Mouse (Mus musculus) layer of hippocampus, adult 9-10 months (tissue): ENCODE measurements at regions not wholly inside any gene's neighbourhood (a gene's known extent, or its start where the extent isn't known, plus 50 kb on each side); places are given as distances from the start of the nearest gene placed in this dataset.
A peak's percentile ranks its signal among the peaks of the same experiment; 100 is the strongest.

Source experiments
- DNase-seq: peaks from one replicate; pipeline ENCODE4 v3.0.0; 2022; ENCODE audit warnings: low spot score

- DNase-seq, result peak; percentile 31
Observed at GRCm38 (mm10) chr11:39733434-39734076, 961.4 kb downstream of the Mat2b start.

DNA sequence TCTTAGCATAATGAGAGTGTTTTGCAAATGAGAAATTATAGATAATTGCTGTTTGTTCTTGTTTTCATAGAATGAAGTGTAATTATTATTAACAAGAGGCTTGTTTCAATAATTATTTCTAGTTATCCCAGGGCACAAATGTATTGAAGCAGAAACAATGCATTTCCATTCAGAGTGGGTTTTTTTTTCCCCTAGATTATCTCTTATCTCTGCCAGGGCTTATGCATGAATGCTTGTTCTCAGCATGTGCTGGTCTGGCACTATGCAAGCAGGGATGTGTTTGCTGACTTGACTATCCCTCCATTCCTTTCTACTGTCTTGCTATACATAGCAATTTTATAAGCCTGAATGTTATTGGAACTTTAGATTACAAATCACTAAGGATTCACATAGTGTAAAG is 971.4 kb downstream of the Mat2b start:
- no peak for DNase-seq

GRCm38 (mm10) chr11:39678521-39678920 is 1016.5 kb downstream of the Mat2b start:
- DNase-seq, result no peak

DNA sequence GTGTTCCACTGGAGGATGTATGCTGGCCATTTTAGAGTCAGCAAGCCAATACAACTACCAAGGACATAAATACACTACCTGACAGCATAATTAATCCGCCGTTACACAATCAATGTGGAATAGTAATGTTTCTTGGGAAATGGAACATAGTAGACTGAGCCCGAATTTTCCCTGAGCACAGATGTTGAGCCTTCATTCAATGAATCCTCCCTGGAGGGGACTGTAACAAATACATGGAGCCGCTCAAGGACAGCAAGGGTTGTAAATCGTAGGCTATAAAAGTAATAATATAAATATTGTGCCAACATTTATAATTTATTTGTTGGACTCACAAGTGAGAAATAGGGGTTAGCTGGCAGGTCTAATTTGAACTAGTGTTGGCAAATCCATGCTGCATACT is 1041.4 kb downstream of the Mat2b start:
- DNase-seq, result no peak

GRCm38 (mm10) chr11:39619356-39619755 is 1075.6 kb downstream of the Mat2b start:
- peak; percentile 35 for DNase-seq

DNA sequence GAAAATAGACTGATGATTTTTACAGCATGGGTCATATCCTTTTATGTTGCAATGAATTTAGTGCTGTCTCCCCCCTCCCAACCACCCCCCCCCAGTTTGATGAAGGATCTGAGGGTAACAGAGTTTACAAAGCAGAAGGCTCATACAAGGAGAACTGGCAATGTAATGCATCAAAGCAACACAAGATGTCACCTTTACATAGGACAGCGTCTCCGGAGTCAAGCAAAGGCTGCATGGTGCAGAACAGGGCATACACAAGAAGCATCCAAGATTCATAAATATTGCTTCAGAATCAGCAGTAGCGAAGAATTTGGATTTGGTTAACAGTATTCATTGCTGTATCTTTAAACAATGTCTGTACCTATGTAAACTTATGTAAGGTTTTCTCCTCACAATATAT is 1079.2 kb downstream of the Mat2b start:
- no peak for DNase-seq

DNA sequence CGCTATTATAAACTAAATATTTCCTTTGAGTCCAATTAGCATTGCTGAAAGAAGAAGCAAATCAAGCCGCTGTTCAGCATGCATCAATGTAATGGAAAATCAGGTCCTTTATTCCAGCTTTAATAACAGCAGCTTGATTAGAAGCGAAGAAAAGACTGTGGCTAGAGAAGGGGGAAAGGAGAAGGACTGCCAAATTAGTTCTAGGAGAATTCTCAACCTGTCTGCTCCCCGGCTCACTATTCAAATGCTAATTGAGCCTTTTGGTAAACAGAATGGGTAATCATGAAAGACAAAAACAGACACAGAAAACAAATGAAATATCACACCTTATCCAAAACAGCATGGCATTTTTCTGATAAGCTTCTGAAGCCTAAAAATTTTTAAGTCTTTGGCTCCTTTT is 1098.5 kb downstream of the Mat2b start:
- DNase-seq, result no peak

- peak; percentile 64 for DNase-seq
Observed at GRCm38 (mm10) chr11:39588641-39589385, 1106.2 kb downstream of the Mat2b start.

GRCm38 (mm10) chr11:39558287-39558686 is 1136.7 kb downstream of the Mat2b start:
- DNase-seq, result peak; percentile 4

- no peak for DNase-seq
Observed at GRCm38 (mm10) chr11:39550066-39550465, 1144.9 kb downstream of the Mat2b start.

- no peak for DNase-seq
Observed at GRCm38 (mm10) chr11:39524866-39525649, 1169.9 kb downstream of the Mat2b start.

- no peak for DNase-seq
Observed at GRCm38 (mm10) chr11:39495253-39495652, 1199.8 kb downstream of the Mat2b start.

DNA sequence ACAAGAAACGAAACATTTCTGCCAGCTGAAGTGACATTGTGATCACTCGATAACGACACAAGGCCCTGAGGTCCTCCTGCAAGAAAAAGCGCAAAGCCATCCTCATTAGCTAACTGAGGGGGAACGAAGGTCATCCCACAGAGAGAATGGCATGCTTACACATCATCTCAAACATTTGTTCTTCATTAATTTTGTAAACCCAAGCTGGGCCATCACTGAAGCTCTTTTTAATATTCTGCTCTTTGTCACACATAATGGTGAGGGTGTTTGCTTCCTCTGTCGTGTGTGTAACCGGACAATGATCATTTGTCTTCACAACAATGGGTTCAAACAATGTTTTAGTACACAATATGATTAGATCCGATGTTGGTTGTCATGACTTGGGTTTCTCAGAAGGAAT is 1217.9 kb downstream of the Mat2b start:
- no peak for DNase-seq

- no peak for DNase-seq
Observed at GRCm38 (mm10) chr11:39453329-39453952, 1241.6 kb downstream of the Mat2b start.

DNA sequence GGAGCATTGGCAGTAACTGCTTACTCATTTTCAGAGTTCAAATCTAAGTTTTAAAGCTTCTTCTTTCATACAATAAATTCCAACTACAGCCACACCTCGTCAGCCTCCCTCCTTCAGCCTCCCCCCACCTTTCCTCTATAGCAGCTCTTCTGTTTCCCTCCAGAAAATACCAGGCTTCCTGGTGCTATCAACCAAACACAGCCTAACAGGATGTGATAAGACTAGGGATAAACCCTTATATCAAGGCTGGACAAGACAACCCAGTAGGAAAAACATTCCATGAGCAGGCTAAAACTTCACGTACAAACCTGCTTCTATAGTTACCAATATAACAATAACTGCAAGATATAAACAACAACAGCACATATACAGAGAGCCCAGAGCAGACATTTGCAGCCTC is 1248.6 kb downstream of the Mat2b start:
- no peak for DNase-seq

GRCm38 (mm10) chr11:39411691-39412090 is 1283.3 kb downstream of the Mat2b start:
- DNase-seq, result no peak

DNA sequence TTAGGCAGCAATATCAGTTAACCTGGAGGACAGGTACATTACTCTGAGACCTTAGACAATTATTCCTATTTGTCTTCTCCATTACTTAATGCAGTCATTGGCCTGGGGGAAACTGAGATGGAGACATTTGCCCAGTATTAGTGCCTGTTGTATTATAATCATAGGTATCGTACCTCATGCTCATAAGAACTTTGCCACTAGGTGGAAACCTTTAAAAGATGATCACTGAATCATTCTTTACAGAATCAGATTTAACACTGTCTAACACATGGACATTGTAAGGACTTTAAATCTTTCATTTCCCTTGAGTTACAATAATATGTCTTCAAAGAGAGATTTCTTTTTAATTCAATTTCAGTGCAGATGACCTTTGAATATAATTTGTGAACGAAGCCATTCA is 1283.8 kb downstream of the Mat2b start:
- DNase-seq, result no peak

GRCm38 (mm10) chr11:39364827-39365226 is 1330.2 kb downstream of the Mat2b start:
- no peak for DNase-seq

DNA sequence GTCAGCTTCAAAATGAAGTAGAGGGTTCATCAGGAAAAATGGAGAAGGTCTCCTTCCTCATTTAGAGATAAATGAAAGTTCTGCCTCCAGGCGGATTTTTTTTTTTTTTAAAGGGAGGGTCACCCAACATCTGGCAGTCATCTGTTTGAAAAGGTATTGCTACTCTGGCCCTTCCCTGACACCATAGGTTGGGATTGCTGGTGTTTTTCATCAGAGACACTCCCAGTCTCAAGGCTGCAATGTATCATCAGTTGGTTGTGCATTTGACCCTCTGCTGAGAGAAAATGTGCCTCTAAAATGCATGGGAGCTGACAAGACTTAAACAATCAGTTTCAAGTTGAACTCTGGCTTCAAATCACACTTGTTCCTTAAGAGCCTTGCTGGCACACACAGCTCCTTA is 1344.4 kb downstream of the Mat2b start:
- no peak for DNase-seq
